Mouse (Mus musculus) heart, embryonic 11.5 days (tissue): ENCODE measurements at regions not wholly inside any gene's neighbourhood (a gene's known extent, or its start where the extent isn't known, plus 50 kb on each side); places are given as distances from the start of the nearest gene placed in this dataset.

ENCODE experiments used
- ATAC-seq: fragments of 200-750 bp; cut with Nextera tagmentation; replicated peaks from 2 replicates; pipeline ENCODE4 v1.8.0; 2017; ENCODE audit warnings: moderate library complexity; ENCODE audit not compliant: insufficient number of reproducible peaks, low FRiP score, low TSS enrichment
- H3K27ac ChIP-seq: fragments of 300-500 bp; sonication (generic); 2 replicates; pipeline ENCODE4 v1.5.1; 2014; ENCODE audit warnings: mild to moderate bottlenecking, low read depth, low read length
- H3K27me3 ChIP-seq: fragments of 300-500 bp; sonication (generic); 2 replicates; pipeline ENCODE4 v1.6.1; 2014; ENCODE audit warnings: mild to moderate bottlenecking, low read length, mixed read lengths; ENCODE audit not compliant: control insufficient read depth, insufficient read depth
- H3K36me3 ChIP-seq: fragments of 300-500 bp; sonication (generic); 2 replicates; pipeline ENCODE4 v1.6.1; 2014; ENCODE audit warnings: mild to moderate bottlenecking, low read length, moderate library complexity, mixed read lengths; ENCODE audit not compliant: control insufficient read depth, insufficient read depth
- H3K4me1 ChIP-seq: fragments of 300-500 bp; sonication (generic); 2 replicates; pipeline ENCODE4 v1.6.1; 2014; ENCODE audit warnings: low read length; ENCODE audit not compliant: control insufficient read depth, insufficient read depth
- H3K4me2 ChIP-seq: fragments of 300-500 bp; sonication (generic); 2 replicates; pipeline ENCODE4 v1.6.1; 2014; ENCODE audit warnings: mild to moderate bottlenecking, moderate library complexity
- H3K4me3 ChIP-seq: fragments of 300-500 bp; sonication (generic); 2 replicates; pipeline ENCODE4 v1.5.1; 2014; ENCODE audit warnings: low read depth, low read length
- H3K9ac ChIP-seq: fragments of 300-500 bp; sonication (generic); 2 replicates; pipeline ENCODE4 v1.6.1; 2014; ENCODE audit warnings: mild to moderate bottlenecking, low read depth, low read length, moderate library complexity
- H3K9me3 ChIP-seq: fragments of 300-500 bp; sonication (generic); replicated peaks from 2 replicates; pipeline ENCODE4 v1.6.1; 2016; ENCODE audit warnings: low read length; ENCODE audit not compliant: control insufficient read depth
- WGBS: fragments of 180-500 bp; shearing (Covaris S2); extraction: QIAGEN DNeasy Blood & Tissue Kit; methylation state at CpG from one replicate; pipeline ENCODE4 v1.1.7; 2014; ENCODE audit not compliant: insufficient replicate concordance; 5-methylcytosine and 5-hydroxymethylcytosine counted together

DNA sequence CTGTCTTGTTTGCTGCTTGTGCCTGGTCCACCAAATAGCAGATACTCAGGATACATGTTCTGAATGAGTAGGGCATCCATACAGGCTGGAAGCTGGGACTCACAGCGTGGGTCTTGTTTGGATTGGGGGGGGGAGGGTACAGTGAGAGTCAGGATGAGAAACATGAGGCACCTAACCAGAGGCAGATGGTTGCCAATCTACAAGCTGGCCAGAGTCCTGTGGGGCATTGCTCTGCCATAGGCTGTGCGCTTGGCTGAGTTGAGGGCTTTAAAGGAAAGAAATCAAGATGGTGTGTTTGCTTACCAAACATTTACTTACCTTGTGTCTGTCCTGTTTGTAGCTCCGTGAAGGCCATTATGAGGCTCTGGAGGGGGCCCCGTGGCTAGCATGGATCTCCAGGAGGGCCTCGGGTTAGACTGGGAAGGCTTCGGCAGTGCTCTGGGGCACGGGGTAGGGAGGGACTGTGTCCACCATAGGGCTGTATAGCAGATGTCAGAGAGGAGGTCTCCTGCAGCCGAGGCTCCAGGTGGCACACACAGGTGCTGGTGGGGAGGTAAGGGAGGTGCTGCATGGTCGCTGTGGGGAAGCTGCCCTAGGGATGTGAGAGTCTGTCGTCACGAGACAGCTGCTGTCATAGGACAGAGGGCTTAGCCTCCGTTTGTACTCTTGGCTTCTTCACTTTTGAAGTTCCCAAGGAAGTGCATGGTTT is 70.7 kb upstream of the Id2 start:
- Histone ChIP-seq H3K9me3 (no peaks in the 10 kb centered on the region), H3K4me3 (no peak overlapping the region), H3K27ac (no peak overlapping the region), H3K4me2 (no peak overlapping the region), H3K36me3 (no peaks in the 10 kb centered on the region), H3K27me3 (no peaks in the 10 kb centered on the region), H3K4me1 (peaks cover 11% of the 10 kb centered on the region), H3K9ac (no peak overlapping the region)
- 60% methylated on average over 12 of the region's 12 CpGs for WGBS
- no peak for ATAC-seq

DNA sequence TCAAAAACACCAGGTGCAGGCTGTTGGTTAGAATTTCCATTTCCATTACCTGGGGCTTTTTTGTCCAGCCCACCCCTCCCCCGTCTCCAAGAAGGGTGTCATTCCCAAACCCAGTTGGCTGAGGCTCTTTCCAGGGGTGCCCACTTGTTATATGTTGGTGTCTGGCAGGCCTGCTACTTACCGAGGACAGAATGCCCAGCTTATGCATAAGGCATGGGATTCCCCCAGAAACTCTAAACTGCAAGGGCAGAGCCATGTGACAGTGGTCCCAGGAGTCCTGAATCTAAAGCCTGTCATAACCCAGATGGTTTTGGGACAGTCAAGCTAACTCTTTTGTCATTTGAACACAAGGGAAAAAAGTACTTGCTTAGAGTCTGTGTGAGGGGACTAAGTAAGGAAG is 69.6 kb upstream of the Id2 start:
- Histone ChIP-seq H3K9ac (no peak overlapping the region), H3K36me3 (no peaks in the 10 kb centered on the region), H3K4me3 (no peak overlapping the region), H3K9me3 (no peaks in the 10 kb centered on the region), H3K27me3 (no peaks in the 10 kb centered on the region), H3K4me2 (no peak overlapping the region), H3K4me1 (peaks cover 12% of the 10 kb centered on the region), H3K27ac (no peak overlapping the region)
- no peak for ATAC-seq
- WGBS, result 74% methylated on average over 2 of the region's 2 CpGs

- Histone ChIP-seq H3K4me2 (no peak overlapping the region), H3K4me1 (peaks cover 15% of the 10 kb centered on the region), H3K9me3 (no peaks in the 10 kb centered on the region), H3K27me3 (no peaks in the 10 kb centered on the region), H3K4me3 (no peak overlapping the region), H3K36me3 (no peaks in the 10 kb centered on the region), H3K27ac (no peak overlapping the region), H3K9ac (no peak overlapping the region)
- WGBS, result 73% methylated on average over 3 of the region's 3 CpGs
- no peak for ATAC-seq
These were observed 68.7 kb upstream of the Id2 start for GRCm38 (mm10) chr12:25165650-25166049.

DNA sequence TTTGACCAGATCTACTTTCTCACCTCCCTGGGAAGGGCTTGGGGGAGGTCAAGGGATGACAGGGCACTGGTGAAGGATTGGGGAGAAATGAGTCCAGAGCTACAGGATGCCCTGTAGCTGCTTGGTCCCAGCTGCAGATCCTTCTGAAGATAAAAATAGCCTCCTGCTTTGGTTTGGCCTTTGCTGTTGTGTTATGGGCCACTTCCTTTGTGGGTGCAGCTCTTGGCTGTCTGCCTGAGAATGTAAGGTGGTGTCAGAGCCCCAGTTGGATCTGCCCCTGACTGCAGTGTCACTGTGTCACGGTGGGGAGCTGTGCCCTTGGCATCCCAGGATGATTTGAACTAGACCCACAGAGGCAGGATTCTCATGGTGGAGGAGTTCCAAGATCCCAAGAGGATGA is 67.8 kb upstream of the Id2 start:
- 68% methylated on average over 1 of the region's 1 CpGs for WGBS

GRCm38 (mm10) chr12:25163541-25163940 is 66.6 kb upstream of the Id2 start:
- Histone ChIP-seq H3K4me1 (peaks cover 15% of the 10 kb centered on the region), H3K27me3 (no peaks in the 10 kb centered on the region), H3K9ac (no peak overlapping the region), H3K36me3 (no peaks in the 10 kb centered on the region), H3K27ac (no peak overlapping the region), H3K9me3 (no peaks in the 10 kb centered on the region), H3K4me3 (no peak overlapping the region), H3K4me2 (no peak overlapping the region)
- no peak for ATAC-seq
- 34% methylated on average over 6 of the region's 6 CpGs for WGBS

More for the DNA sequence above, 67.8 kb upstream of the Id2 start:
- no peak overlapping the region for H3K4me3 ChIP-seq
- H3K9ac ChIP-seq, result no peak overlapping the region
- H3K27me3 ChIP-seq, result no peaks in the 10 kb centered on the region
- no peaks in the 10 kb centered on the region for H3K36me3 ChIP-seq
- peaks cover 15% of the 10 kb centered on the region for H3K4me1 ChIP-seq
- no peak overlapping the region for H3K27ac ChIP-seq
- H3K4me2 ChIP-seq, result no peak overlapping the region
- no peak for ATAC-seq
- H3K9me3 ChIP-seq, result no peaks in the 10 kb centered on the region

DNA sequence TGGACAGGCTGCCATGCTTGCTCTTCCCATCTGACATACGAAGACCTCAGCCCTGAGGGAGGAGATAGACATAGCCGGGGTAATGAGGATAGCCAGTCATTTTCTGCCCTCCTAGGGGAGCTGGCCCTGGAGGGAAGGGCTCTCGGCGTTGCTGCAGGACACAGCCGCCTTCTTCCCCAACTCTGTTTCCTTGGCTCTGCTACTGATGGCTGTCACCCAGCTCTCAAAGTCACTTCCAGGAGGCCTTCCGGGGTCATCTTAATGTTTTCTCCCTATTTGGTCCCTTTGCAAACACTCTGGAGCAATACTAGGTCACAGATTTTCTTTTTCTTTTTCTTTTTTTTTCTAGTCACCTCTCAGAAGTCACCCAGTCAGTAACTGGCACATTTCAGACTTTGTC is 65.9 kb upstream of the Id2 start:
- Histone ChIP-seq H3K27ac (no peak overlapping the region), H3K4me3 (no peak overlapping the region), H3K9me3 (no peaks in the 10 kb centered on the region), H3K4me2 (no peak overlapping the region), H3K36me3 (no peaks in the 10 kb centered on the region), H3K4me1 (peaks cover 15% of the 10 kb centered on the region), H3K9ac (no peak overlapping the region), H3K27me3 (no peaks in the 10 kb centered on the region)
- no peak for ATAC-seq
- WGBS, result 62% methylated on average over 6 of the region's 6 CpGs

DNA sequence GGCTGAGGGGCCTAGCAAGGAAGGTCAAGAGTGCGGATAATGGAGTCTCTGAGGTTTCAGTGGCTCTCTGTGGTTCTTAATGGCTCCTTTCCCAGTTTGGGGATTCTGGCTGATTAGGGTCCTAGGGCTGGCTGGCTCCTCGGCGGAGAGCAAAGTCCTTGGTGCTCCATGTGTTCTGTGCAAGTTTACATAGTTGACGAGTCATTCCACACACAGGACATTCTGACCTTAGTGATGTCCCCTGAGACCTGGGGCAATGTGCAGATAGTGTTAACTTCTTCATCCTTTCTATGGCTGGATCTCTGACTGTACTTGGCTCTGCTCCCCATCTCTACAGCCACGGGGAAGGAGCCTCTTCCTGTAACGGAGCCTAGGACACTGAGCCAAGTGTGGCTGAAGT is 65.0 kb upstream of the Id2 start:
- no peak overlapping the region for H3K4me3 ChIP-seq
- no peak for ATAC-seq

GRCm38 (mm10) chr12:25160990-25161843 is 64.3 kb upstream of the Id2 start:
- Histone ChIP-seq H3K36me3 (no peaks in the 10 kb centered on the region), H3K9me3 (no peaks in the 10 kb centered on the region), H3K27me3 (no peaks in the 10 kb centered on the region), H3K4me3 (no peak overlapping the region), H3K4me2 (no peak overlapping the region), H3K9ac (no peak overlapping the region), H3K27ac (no peak overlapping the region), H3K4me1 (peaks cover 15% of the 10 kb centered on the region)
- WGBS, result 73% methylated on average over 15 of the region's 15 CpGs
- ATAC-seq, result no peak

More for the DNA sequence above, 65.0 kb upstream of the Id2 start:
- Histone ChIP-seq H3K4me1 (peaks cover 15% of the 10 kb centered on the region), H3K36me3 (no peaks in the 10 kb centered on the region), H3K9me3 (no peaks in the 10 kb centered on the region), H3K27ac (no peak overlapping the region), H3K4me2 (no peak overlapping the region), H3K27me3 (no peaks in the 10 kb centered on the region), H3K9ac (no peak overlapping the region)
- WGBS, result 63% methylated on average over 6 of the region's 6 CpGs
